Mouse (Mus musculus): ENCODE results near the gene Gm3099.
"Not testable (repeated sequence)": the region's sequence is repeated elsewhere in the genome, so short reads cannot be mapped to it uniquely, and the experiment has no call there.

Gm3099 gene

DNA sequence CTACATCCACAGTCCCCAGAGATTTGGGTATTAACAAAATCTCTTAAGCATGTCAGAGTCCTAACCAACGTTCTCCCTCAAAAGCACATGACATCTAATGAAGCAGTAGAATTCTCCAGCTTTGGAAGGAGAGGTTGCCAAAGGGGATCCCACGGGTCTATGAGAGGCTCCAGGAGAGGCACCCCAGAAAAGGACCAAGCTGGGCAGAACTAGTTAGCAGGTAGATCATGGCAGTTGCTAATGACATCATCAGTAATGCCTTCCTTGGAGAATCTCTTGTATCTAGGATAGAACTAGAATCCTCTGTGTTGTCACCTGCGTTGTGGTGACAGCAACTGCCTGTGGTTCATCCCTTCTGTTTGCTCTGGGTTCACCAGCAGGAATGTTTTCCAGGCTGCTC, at the start of gene Gm3099:
Gm3099 (plus strand) TSS at position 301 of the 400 bp plus-strand sequence.
- not testable (repeated sequence) for DNase-seq

DNA sequence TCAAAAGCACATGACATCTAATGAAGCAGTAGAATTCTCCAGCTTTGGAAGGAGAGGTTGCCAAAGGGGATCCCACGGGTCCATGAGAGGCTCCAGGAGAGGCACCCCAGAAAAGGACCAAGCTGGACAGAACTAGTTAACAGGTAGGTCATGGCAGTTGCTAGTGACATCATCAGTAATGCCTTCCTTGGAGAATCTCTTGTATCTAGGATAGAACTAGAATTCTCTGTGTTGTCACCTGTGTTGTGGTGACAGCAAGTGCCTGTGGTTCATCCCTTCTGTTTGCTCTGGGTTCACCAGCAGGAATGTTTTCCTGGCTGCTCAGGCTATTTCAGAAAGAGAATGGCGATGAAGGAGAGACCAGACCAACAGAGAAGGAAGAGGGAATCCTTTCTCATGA, 34.9 kb upstream of the Gm3099 start, which contains the start of gene Gm3095:
Gm3095 (plus strand) TSS at position 301 of the 400 bp plus-strand sequence.
- DNase-seq: not testable (repeated sequence)

- DNase-seq: not testable (repeated sequence)
These were observed 25.4 kb downstream of the Gm3099 start, which contains the start of gene Gm5796 for GRCm38 (mm10) chr14:4023641-4024040. Gene Gm5796, plus strand, starts transcription at chr14:4023941.
